ENCODE assay signal across 8 mouse cellular contexts in genomic region chr7:109958843-109959715, GRCm38 (mm10). TPM values are rescaled to one million over a fixed set of nuclear protein-coding genes. Genes with fewer than 3 reads are reported as not detected.
DNase-seq lines count a peak whose midpoint lies in the region; ATAC-seq and TF ChIP-seq lines count a peak whose summit lies in the region.

No protein-coding gene starts in this region.

- H3K27me3 ChIP-seq in heart, embryonic 13.5 days (replicated peaks): no peaks in the 10 kb centered on the region
- no peaks in the 10 kb centered on the region; the same call in 1 of the 2 replicates for H3K27me3 ChIP-seq in ES-Bruce4 (ENCODE audit: control insufficient read depth, insufficient read depth, low read length, poor library complexity, severe bottlenecking)
- H3K27me3 ChIP-seq in forebrain, embryonic 12.5 days: no peaks in the 10 kb centered on the region
- no peaks in the 10 kb centered on the region for H3K27me3 ChIP-seq in kidney, postnatal 0 days (ENCODE audit: insufficient read depth, low read length)
- no peaks in the 10 kb centered on the region for H3K27me3 ChIP-seq in midbrain, embryonic 16.5 days (ENCODE audit: control insufficient read depth, insufficient read depth, low read depth, low read length)

- ATAC-seq in heart, embryonic 13.5 days (ENCODE audit: extremely low read depth, insufficient number of reproducible peaks, low FRiP score, low TSS enrichment): no peak
- ATAC-seq in forebrain, embryonic 12.5 days (ENCODE audit: low FRiP score): 0 out of 2 replicates have a peak, but pooled peaks have one; percentile 2
- 0 out of 2 replicates have a peak, but pooled peaks have one; percentile 12 for ATAC-seq in kidney, postnatal 0 days (replicated peaks; ENCODE audit: low FRiP score, low read depth)
- peak; percentile 13 for ATAC-seq in midbrain, embryonic 16.5 days

- no peaks in the 10 kb centered on the region for H3K36me3 ChIP-seq in heart, embryonic 13.5 days
- no peaks in the 10 kb centered on the region for H3K36me3 ChIP-seq in ES-Bruce4 (ENCODE audit: control insufficient read depth, insufficient read depth, low read length, poor library complexity, severe bottlenecking)
- H3K36me3 ChIP-seq in forebrain, embryonic 12.5 days (replicated peaks): no peaks in the 10 kb centered on the region
- H3K36me3 ChIP-seq in kidney, postnatal 0 days (ENCODE audit: insufficient read depth, low read length): no peaks in the 10 kb centered on the region
- H3K36me3 ChIP-seq in midbrain, embryonic 16.5 days (ENCODE audit: control insufficient read depth, insufficient read depth, low read length): no peaks in the 10 kb centered on the region

- no peak for TF ChIP-seq EP300 in ES-Bruce4 (IDR thresholded peaks at IDR 0.05; ENCODE audit: insufficient read depth, low read depth, low read length)

- TF ChIP-seq POLR2A in ES-Bruce4 (IDR thresholded peaks at IDR 0.05; ENCODE audit: insufficient read depth, low read length): no peak

- peak overlapping the region; percentile 90 for H3K4me3 ChIP-seq in heart, embryonic 13.5 days
- peak overlapping the region; percentile 87 for H3K4me3 ChIP-seq in ES-Bruce4 (ENCODE audit: low read depth, low read length)
- peak overlapping the region; percentile 96 for H3K4me3 ChIP-seq in forebrain, embryonic 12.5 days (replicated peaks)
- H3K4me3 ChIP-seq in kidney, postnatal 0 days (replicated peaks; ENCODE audit: low read depth, low read length): peak overlapping the region; percentile 73
- peak overlapping the region; percentile 83 for H3K4me3 ChIP-seq in midbrain, embryonic 16.5 days (ENCODE audit: low read depth, low read length)

- peaks cover 58% of the 10 kb centered on the region for H3K4me1 ChIP-seq in heart, embryonic 13.5 days
- no peaks in the 10 kb centered on the region for H3K4me1 ChIP-seq in ES-Bruce4 (ENCODE audit: control insufficient read depth, insufficient read depth, low read length)
- H3K4me1 ChIP-seq in forebrain, embryonic 12.5 days: peaks cover 39% of the 10 kb centered on the region
- no peaks in the 10 kb centered on the region; the same call in 1 of the 2 replicates for H3K4me1 ChIP-seq in kidney, postnatal 0 days (replicated peaks; ENCODE audit: insufficient read depth, low read length)
- H3K4me1 ChIP-seq in midbrain, embryonic 16.5 days (ENCODE audit: control insufficient read depth, insufficient read depth, low read length): peaks cover 32% of the 10 kb centered on the region

- H3K27ac ChIP-seq in heart, embryonic 13.5 days (replicated peaks): peak overlapping the region; percentile 97
- H3K27ac ChIP-seq in ES-Bruce4 (ENCODE audit: insufficient read depth, low read length): no peak overlapping the region
- peak overlapping the region; percentile 94 for H3K27ac ChIP-seq in forebrain, embryonic 12.5 days
- H3K27ac ChIP-seq in kidney, postnatal 0 days: peak overlapping the region; percentile 88
- H3K27ac ChIP-seq in midbrain, embryonic 16.5 days (ENCODE audit: low read length): peak overlapping the region; percentile 95

- H3K9ac ChIP-seq in heart, embryonic 13.5 days: peak overlapping the region; percentile 99
- H3K9ac ChIP-seq in ES-Bruce4 (ENCODE audit: low read depth, poor library complexity, severe bottlenecking): peak overlapping the region; percentile 98
- peak overlapping the region; percentile 96 for H3K9ac ChIP-seq in forebrain, embryonic 12.5 days
- H3K9ac ChIP-seq in kidney, postnatal 0 days (ENCODE audit: low read depth, low read length): peak overlapping the region; percentile 98
- H3K9ac ChIP-seq in midbrain, embryonic 16.5 days (ENCODE audit: low read depth, low read length): peak overlapping the region; percentile 95

- DNase-seq in heart, adult 11 months: no peak
- DNase-seq in kidney, postnatal 0 days (ENCODE audit: low spot score): peak; percentile 35
- no peak for DNase-seq in urinary bladder, adult 2 months (ENCODE audit: low spot score)
- no peak for DNase-seq in embryo, embryonic 9.5 days (ENCODE audit: extremely low spot score)

- TF ChIP-seq CTCF in ES-Bruce4 (IDR thresholded peaks at IDR 0.05; ENCODE audit: low read depth, low read length): no peak
- no peak for TF ChIP-seq CTCF in kidney, postnatal 0 days (IDR thresholded peaks at IDR 0.05; ENCODE audit: low read depth)

- H3K9me3 ChIP-seq in heart, embryonic 13.5 days: no peaks in the 10 kb centered on the region
- H3K9me3 ChIP-seq in ES-Bruce4 (replicated peaks; ENCODE audit: control insufficient read depth, insufficient read depth, low read length, poor library complexity, severe bottlenecking): no peaks in the 10 kb centered on the region
- no peaks in the 10 kb centered on the region for H3K9me3 ChIP-seq in forebrain, embryonic 12.5 days
- H3K9me3 ChIP-seq in kidney, postnatal 0 days (replicated peaks; ENCODE audit: low read length): no peaks in the 10 kb centered on the region
- no peaks in the 10 kb centered on the region for H3K9me3 ChIP-seq in midbrain, embryonic 16.5 days (replicated peaks; ENCODE audit: control insufficient read depth, low read length, poor library complexity, severe bottlenecking)

- 4% methylated on average over 18 of the region's 18 CpGs for WGBS in heart, embryonic 13.5 days
- 8% methylated on average over 18 of the region's 18 CpGs for WGBS in forebrain, embryonic 12.5 days
- WGBS in kidney, postnatal 0 days: 3% methylated on average over 18 of the region's 18 CpGs
- WGBS in midbrain, embryonic 16.5 days: 5% methylated on average over 18 of the region's 18 CpGs

- H3K4me2 ChIP-seq in heart, embryonic 13.5 days: peak overlapping the region; percentile 80
- peak overlapping the region; percentile 83 for H3K4me2 ChIP-seq in forebrain, embryonic 12.5 days
- peak overlapping the region; percentile 70 for H3K4me2 ChIP-seq in kidney, postnatal 0 days (ENCODE audit: low read length)
- peak overlapping the region; percentile 82 for H3K4me2 ChIP-seq in midbrain, embryonic 16.5 days (ENCODE audit: low read length)

RNA-seq across cellular contexts. Expression of gene Dennd5a, which starts 1.2 kb away (rescaled TPM):
- 30.0 and 34.9 TPM in 2 replicates for polyA plus RNA-seq in heart, embryonic 13.5 days (2015; fragmentation: Nextera tagmentation; extraction: Ambion mirVana)
- polyA plus RNA-seq in ES-Bruce4 (2011; ENCODE audit: insufficient read depth, insufficient read length, low read depth, missing spikeins): 56.2 and 58.6 TPM in 2 replicates
- polyA plus RNA-seq in forebrain, embryonic 12.5 days (2016; fragmentation: Nextera tagmentation; extraction: Ambion mirVana): 52.2 and 53.6 TPM in 2 replicates
- polyA plus RNA-seq in kidney, postnatal 0 days (2015; fragmentation: Nextera tagmentation; extraction: Ambion mirVana): 32.3 and 35.0 TPM in 2 replicates
- polyA plus RNA-seq in midbrain, embryonic 16.5 days (2015; fragmentation: Nextera tagmentation; extraction: Ambion mirVana): 38.5 and 40.2 TPM in 2 replicates
- 63.8 and 75.8 TPM in 2 replicates for polyA plus RNA-seq in urinary bladder, adult 2 months (2012; rRNA removed)

RNA-seq across cellular contexts. Expression of gene Tmem41b, which starts 27.6 kb away (rescaled TPM):
- polyA plus RNA-seq in heart, embryonic 13.5 days (2015; fragmentation: Nextera tagmentation; extraction: Ambion mirVana): 42.6 and 47.7 TPM in 2 replicates
- 51.9 and 60.9 TPM in 2 replicates for polyA plus RNA-seq in ES-Bruce4 (2011; ENCODE audit: insufficient read depth, insufficient read length, low read depth, missing spikeins)
- polyA plus RNA-seq in forebrain, embryonic 12.5 days (2016; fragmentation: Nextera tagmentation; extraction: Ambion mirVana): 75.8 and 78.8 TPM in 2 replicates
- 72.9 and 75.0 TPM in 2 replicates for polyA plus RNA-seq in kidney, postnatal 0 days (2015; fragmentation: Nextera tagmentation; extraction: Ambion mirVana)
- polyA plus RNA-seq in midbrain, embryonic 16.5 days (2015; fragmentation: Nextera tagmentation; extraction: Ambion mirVana): 63.7 and 67.2 TPM in 2 replicates
- polyA plus RNA-seq in urinary bladder, adult 2 months (2012; rRNA removed): 33.3 and 35.0 TPM in 2 replicates

RNA-seq across cellular contexts. Expression of gene Ipo7, which starts 59.0 kb away (rescaled TPM):
- polyA plus RNA-seq in heart, embryonic 13.5 days (2015; fragmentation: Nextera tagmentation; extraction: Ambion mirVana): 32.9 and 34.5 TPM in 2 replicates
- 249 and 281 TPM in 2 replicates for polyA plus RNA-seq in ES-Bruce4 (2011; ENCODE audit: insufficient read depth, insufficient read length, low read depth, missing spikeins)
- polyA plus RNA-seq in forebrain, embryonic 12.5 days (2016; fragmentation: Nextera tagmentation; extraction: Ambion mirVana): 58.6 and 61.1 TPM in 2 replicates
- polyA plus RNA-seq in kidney, postnatal 0 days (2015; fragmentation: Nextera tagmentation; extraction: Ambion mirVana): 27.5 and 30.6 TPM in 2 replicates
- 48.6 and 50.6 TPM in 2 replicates for polyA plus RNA-seq in midbrain, embryonic 16.5 days (2015; fragmentation: Nextera tagmentation; extraction: Ambion mirVana)
- polyA plus RNA-seq in urinary bladder, adult 2 months (2012; rRNA removed): 31.9 and 38.2 TPM in 2 replicates
